Mouse (Mus musculus): ENCODE measurements around the gene Rims4.

Gene Rims4

DNA sequence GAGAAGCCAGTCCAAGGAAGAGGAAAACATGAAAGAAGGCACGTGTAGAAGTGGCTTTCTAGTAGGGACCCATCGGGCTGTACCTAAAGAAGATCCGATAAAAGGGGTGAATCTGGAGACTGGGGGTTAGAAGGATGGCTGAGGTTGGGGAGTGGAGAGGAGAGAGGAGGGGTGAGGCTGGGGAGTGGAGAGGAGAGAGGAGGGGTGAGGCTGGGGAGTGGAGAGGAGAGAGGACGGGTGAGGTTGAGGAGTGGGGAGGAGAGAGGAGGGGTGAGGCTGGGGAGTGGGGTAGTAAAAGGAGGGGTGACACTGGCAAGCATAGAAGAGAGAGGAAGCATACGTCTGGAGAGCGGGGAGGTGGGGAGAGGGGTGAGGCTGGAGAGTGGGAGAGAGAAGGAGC, 61.2 kb downstream of the Rims4 start:
- TF ChIP-seq GATA4 (IDR thresholded peaks at IDR 0.05; ENCODE audit: insufficient replicate concordance, low read length) = no peak

DNA sequence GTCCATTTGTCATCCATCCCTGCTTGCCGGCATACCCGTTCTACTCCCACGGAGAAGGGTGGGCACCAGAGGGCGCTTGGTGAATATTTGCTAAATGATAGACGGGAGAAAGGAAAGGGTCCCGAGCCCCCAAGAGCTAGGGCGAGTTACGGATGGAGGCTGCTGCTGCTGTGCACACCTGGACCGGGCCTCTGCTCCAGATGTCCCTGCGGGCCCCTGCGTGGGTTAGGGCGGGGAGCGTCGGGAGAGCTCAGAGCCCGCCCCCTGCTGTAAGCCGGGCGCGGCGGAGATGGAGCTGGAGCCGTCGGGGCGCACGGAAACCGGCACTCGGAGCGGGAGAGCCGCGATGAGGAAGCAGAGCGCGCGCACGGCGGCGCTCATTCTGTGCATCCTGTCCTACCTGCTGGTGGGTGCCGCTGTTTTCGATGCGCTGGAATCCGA, 65.0 kb downstream of the Rims4 start, which contains the start of gene Kcnk15:
Gene Kcnk15 (plus strand): TSS at position 191 of the 441 bp plus-strand sequence.
- no peak for TF ChIP-seq GATA4 (IDR thresholded peaks at IDR 0.05; ENCODE audit: insufficient replicate concordance, low read length)

DNA sequence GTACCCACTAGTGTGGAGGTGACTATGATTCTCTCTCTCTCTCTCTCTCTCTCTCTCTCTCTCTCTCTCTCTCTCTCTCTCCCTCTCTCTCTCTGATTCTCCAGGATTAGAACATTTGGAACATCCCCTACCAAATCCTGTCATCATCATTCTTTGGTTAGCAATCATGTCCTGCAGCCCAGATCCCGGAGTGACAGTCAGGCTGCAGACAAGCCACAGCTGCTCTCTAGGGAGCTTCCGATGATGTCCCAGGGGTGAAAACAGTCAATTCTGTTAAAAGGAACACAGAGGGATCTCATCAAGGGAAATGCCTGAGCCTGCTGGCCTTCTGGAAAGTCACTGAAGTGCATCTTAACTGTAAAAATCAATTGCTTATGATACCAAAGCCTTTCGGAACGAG, 76.4 kb downstream of the Rims4 start:
- no peak for TF ChIP-seq GATA4 (IDR thresholded peaks at IDR 0.05; ENCODE audit: insufficient replicate concordance, low read length)

DNA sequence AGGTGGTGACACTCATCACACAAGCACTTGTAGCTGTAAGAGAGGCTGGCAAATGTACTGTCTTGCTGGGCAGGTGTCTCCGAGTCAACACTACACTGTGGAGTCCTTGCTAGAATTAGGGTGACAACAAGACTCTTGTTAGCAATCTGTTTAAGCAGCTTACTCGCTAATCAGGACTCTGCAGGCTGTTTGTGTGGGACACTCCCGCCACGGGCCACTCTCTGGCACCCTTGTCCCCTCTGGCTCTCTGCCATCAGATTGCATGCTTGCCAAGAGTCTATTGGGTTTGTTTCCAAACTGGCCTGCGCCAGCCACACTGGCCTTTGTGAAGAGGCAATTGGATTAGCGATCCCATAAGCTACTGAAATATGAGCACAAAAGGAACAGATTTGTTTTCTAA, 79.0 kb downstream of the Rims4 start:
- TF ChIP-seq GATA4 (IDR thresholded peaks at IDR 0.05; ENCODE audit: insufficient replicate concordance, low read length) = no peak

DNA sequence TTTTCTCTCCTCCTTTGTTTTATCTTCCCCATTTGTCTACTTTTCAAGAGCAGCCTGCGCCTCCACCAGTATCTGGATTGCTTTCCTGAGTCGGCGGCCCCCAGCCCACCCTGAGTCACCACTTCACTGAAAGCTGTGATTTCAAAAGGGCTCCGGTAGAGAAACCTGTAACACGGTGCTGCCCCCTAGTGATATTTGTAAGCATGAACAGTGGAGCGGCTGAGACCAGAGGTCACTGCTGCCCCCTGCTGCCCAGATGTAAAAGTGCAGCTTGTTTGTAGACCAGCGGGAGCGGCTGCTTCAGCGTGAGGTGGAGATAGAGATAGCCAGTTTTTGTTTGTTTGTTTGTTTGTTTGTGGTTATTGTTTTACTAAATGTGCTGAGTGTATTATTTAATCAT, 80.4 kb downstream of the Rims4 start:
- no peak for TF ChIP-seq GATA4 (IDR thresholded peaks at IDR 0.05; ENCODE audit: insufficient replicate concordance, low read length)

DNA sequence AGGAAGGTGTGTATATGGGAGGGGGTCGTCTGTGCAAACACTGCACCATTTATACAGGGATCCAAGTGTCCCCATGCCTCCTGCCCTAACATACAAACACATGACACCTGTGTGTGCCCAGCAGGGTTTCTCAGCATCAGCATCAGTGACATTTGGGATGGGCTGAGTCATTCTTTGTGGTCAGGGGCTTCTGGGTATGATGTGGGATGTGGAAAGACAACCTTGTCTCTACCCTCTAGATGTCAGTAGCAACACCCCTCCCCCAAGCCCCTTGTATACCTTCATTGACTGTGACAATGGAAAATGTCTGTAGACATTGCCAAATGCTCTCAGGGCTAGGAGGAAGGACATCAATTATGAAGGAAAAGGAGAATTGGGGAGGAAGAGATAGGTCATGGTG, 87.3 kb downstream of the Rims4 start:
- TF ChIP-seq GATA4 (IDR thresholded peaks at IDR 0.05; ENCODE audit: insufficient replicate concordance, low read length) = no peak

DNA sequence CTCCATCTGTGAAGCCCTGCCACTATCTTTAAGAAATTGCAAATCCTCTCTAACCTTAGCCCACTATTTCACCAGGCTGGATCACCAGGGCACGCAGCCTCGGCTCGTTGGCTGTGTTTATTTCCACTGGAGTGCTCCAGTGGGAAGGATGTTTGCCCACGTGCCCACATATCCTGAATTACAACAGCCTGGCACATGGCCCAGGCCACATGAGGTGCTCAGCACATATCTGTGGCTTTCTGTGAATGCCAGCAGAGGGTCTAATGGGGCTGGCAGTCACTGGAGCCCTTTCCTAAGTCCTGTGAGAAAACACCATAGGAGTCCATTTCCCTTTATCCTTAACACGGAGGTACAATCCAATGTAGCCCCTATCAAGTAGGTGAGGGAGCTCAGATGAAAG, 92.0 kb downstream of the Rims4 start:
- no peak for TF ChIP-seq GATA4 (IDR thresholded peaks at IDR 0.05; ENCODE audit: insufficient replicate concordance, low read length)

DNA sequence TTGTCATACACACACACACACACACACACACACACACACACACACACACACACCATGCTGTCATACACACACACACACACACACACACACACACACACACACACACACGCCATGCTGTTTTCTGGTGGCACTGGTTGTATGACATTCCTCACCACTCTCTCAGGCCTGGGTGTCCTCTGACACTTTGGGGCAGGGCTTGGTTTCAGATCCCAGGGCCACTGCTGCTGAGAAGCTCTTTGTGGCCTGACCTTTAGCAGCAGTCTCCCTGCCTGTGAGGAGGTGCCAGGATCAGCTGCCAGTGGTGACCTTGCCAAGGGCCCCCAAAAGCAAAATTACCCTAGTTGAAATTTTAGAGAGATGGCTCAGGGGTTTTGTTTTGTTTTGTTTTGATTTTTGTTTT, 92.6 kb downstream of the Rims4 start:
- TF ChIP-seq GATA4 (IDR thresholded peaks at IDR 0.05; ENCODE audit: insufficient replicate concordance, low read length) = no peak

DNA sequence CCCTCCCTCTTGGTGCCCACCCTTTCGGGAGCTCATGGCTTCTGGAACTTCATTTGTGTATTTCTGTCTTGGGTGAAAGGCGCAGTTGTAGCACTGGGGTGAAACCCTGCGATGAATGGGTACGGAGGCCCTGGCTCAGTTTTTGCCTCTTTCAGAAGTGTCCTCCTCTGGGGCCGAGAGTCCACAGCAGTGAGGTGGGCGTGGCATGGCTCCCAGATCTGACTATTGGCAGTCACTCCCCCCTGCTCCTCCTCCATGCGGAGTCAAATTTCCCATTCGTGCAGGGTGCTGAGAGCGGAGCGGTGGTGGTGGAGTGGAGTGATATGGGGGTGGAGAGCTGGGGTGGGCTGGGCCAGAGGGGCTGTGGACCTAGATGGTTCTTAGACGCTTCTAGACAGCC, 94.7 kb downstream of the Rims4 start:
- no peak for TF ChIP-seq GATA4 (IDR thresholded peaks at IDR 0.05; ENCODE audit: insufficient replicate concordance, low read length)

DNA sequence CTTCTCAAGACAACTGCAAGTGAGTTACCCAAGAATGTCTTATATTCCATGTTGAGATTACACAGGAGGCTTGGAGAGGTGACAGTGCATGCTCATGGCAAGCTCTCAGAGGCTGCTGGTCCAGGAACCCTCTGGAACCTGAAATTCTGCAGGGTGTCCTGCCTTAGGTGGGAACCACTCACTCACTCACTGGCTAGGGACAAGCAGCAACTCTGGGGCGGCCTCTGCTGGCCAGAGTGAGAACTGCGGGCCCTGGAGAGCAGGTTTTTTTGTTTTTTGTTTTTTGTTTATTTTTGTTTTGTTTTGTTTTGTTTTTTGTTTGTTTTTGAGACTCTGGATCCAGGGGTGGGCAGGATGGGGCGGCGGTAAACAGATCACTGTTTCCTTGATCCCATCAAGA, 95.2 kb downstream of the Rims4 start:
- TF ChIP-seq GATA4 (IDR thresholded peaks at IDR 0.05; ENCODE audit: insufficient replicate concordance, low read length) = no peak

DNA sequence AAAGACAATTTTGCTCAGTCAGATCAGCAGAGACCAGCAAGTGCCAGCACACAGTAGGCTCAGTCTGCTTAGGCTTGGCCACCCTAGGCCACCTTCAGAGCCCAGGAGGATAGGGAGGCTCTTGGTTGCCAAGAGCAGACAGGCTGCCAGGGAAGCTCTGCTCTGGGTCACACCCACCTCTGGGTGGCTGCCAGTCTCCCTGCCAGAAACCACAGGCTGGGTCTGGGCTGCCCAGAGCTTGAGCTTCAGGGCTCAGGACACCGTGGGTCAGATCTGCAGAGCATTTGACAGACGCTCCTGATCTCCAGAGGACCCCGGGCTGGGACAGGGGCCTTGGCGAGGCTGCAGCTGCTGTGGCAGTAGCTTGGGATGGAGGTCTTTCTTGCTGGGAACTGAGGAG, 97.9 kb downstream of the Rims4 start, which contains the start of gene Ccn5:
Gene Ccn5 (plus strand): TSS at position 255 of the 400 bp plus-strand sequence.
- no peak for TF ChIP-seq GATA4 (IDR thresholded peaks at IDR 0.05; ENCODE audit: insufficient replicate concordance, low read length)

DNA sequence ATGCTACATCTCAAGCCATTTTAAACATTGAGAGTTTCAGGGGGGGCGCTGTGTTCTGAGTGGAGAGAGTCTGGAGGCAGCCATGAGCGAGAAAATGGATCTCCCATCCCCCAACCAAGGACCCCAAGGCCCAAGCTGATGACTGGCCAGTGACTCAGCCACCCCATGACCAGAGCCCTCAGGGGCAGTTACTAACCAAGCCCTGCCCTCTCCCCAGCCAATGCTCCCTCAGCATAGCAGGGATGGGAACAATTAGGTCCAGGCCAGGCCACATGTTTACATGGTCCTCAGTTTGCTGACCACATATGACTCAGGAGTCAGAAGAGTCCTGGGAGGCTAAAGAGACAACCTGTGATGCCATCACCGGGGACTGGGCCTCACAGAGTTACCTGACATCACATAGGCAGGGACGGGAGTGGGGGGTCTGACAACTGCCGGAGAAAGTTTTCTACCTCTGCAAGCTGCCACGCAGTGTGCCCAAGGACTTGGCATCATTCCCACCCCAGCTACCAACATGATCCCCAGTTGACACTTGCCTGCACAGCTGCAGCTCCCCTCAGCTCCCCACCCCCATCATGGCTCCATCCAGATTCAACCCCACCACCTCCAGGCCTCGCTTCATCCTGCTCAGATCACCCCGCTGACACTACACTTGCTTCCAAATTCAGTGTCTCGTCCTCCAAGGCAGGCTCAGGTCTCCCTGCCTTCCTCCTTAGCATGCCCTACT, 103.6 kb downstream of the Rims4 start:
- TF ChIP-seq GATA4 (IDR thresholded peaks at IDR 0.05; ENCODE audit: insufficient replicate concordance, low read length) = no peak

DNA sequence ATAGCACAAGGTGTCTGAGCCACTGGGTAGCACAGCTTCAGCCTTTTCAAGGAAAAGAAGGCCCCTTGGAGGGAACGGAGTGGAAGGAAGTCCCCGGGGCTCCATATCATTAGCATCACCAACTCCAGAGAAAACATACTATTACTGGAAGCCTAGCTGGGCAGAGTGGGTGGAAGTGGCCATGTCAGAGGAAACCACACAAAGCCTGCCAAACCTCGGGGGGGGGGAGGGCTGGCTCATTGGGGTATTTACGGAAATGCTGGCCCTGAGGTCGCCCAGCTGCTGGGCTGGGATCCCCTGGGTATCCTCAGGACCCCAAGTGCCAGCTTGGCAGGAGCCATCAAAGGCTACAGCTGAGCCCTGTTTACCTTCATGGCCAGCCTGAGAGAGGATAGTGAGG, 105.4 kb downstream of the Rims4 start:
- TF ChIP-seq GATA4 (IDR thresholded peaks at IDR 0.05; ENCODE audit: insufficient replicate concordance, low read length) = no peak

Data from liver, adult (tissue).